In the genomic region with DNA sequence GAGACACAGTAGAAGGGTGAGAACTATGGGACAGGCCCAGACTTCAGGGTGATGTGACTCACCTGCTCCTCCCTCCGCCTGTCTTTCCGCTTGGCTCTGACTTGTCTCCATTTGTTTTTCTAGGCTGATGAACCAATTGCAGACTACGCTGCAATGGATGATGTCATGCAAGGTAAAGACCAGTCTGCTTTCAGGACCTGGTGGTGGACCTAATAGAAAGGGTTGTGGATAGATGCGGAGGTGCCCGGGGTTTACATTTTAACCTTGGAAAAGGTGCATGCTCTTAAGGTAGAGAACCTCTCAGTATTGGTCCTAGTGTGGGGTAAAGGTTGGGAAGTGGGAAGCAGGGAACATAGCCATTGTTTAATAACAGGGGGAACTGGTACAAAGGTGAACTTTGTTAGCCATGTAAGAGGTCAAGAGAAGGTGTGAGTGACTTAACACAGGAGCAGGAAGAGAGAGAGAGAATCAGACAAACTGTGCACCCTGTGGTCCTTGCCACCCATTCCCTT, we compare ENCODE assay signal across 29 mouse cellular contexts. TPM values are rescaled to one million over a fixed set of nuclear protein-coding genes. Genes with fewer than 3 reads are reported as not detected.
DNase-seq lines count a peak whose midpoint lies in the region; ATAC-seq and TF ChIP-seq lines count a peak whose summit lies in the region.
"Had no signal": no experiment of that assay in that cellular context is flagged by ENCODE, and none has a peak within 500 bp of the region (broad histone marks: within the 10 kb centered on the region; RNA-seq: fewer than 3 reads in every experiment).

No protein-coding gene starts in this region.

- TF ChIP-seq EP300 in liver, postnatal 0 days (IDR thresholded peaks at IDR 0.05; ENCODE audit: low read depth): peak; percentile 91

- no peaks in the 10 kb centered on the region for H3K27me3 ChIP-seq in kidney, postnatal 0 days (ENCODE audit: insufficient read depth, low read length)
- no peaks in the 10 kb centered on the region for H3K27me3 ChIP-seq in liver, postnatal 0 days (ENCODE audit: insufficient read depth, low read length)
- H3K27me3 ChIP-seq: embryonic facial prominence, embryonic 12.5 days; forebrain, embryonic 15.5 days; heart, embryonic 12.5 days; hindbrain, embryonic 13.5 days; midbrain, embryonic 13.5 days; neural tube, embryonic 13.5 days; stomach, embryonic 15.5 days had no signal

- DNase-seq in kidney, postnatal 0 days (ENCODE audit: low spot score): no peak
- no peak for DNase-seq in kidney, postnatal 14 days
- peak; percentile 52 for DNase-seq in urinary bladder, postnatal 14 days (ENCODE audit: low spot score)
- DNase-seq in urinary bladder, adult 2 months (ENCODE audit: low spot score): no peak
- DNase-seq in liver, postnatal 0 days: peak; percentile 50
- no peak for DNase-seq in layer of hippocampus, postnatal 36 days
- no peak for DNase-seq in cerebellum, postnatal 4 days (ENCODE audit: low spot score in 2 of 2)
- DNase-seq: adrenal gland, postnatal 10 days; B cell, adult 2 months; cerebellum, adult 8-10 months; cerebellum, postnatal 25 days; gastrocnemius, postnatal 25 days; heart, adult 18-20 months; heart, postnatal 4 days; lung, adult 2 months; lung, postnatal 10 days; right cerebral cortex, postnatal 14 days; thymus, adult 18-20 months; thymus, postnatal 25 days had no signal

- peaks cover 73% of the 10 kb centered on the region for H3K36me3 ChIP-seq in kidney, postnatal 0 days (ENCODE audit: insufficient read depth, low read length)
- peaks cover 76% of the 10 kb centered on the region for H3K36me3 ChIP-seq in liver, postnatal 0 days (replicated peaks; ENCODE audit: insufficient read depth, low read length)

- no peak for TF ChIP-seq CTCF in kidney, postnatal 0 days (IDR thresholded peaks at IDR 0.05; ENCODE audit: low read depth)
- no peak for TF ChIP-seq CTCF in liver, postnatal 0 days (IDR thresholded peaks at IDR 0.05; ENCODE audit: low read depth)

- no peaks in the 10 kb centered on the region for H3K4me1 ChIP-seq in kidney, postnatal 0 days (replicated peaks; ENCODE audit: insufficient read depth, low read length)
- peaks cover 10% of the 10 kb centered on the region; the same call in 1 of the 2 replicates for H3K4me1 ChIP-seq in liver, postnatal 0 days (ENCODE audit: insufficient read depth)
- H3K4me1 ChIP-seq: embryonic facial prominence, embryonic 12.5 days; forebrain, embryonic 15.5 days; heart, embryonic 12.5 days; hindbrain, embryonic 13.5 days; midbrain, embryonic 13.5 days; neural tube, embryonic 13.5 days; stomach, embryonic 15.5 days had no signal

- no peak overlapping the region for H3K27ac ChIP-seq in kidney, postnatal 0 days
- H3K27ac ChIP-seq in liver, postnatal 0 days (ENCODE audit: low read depth): peak overlapping the region; percentile 96
- H3K27ac ChIP-seq: embryonic facial prominence, embryonic 12.5 days; forebrain, embryonic 10.5 days; forebrain, embryonic 15.5 days; hindbrain, embryonic 13.5 days; macrophage; midbrain, embryonic 13.5 days; neural tube, embryonic 13.5 days; stomach, embryonic 15.5 days had no signal

- 90% methylated on average over 5 of the region's 5 CpGs for WGBS in kidney, postnatal 0 days
- 69% methylated on average over 5 of the region's 5 CpGs for WGBS in liver, postnatal 0 days (ENCODE audit: insufficient replicate concordance)

- H3K9ac ChIP-seq in kidney, postnatal 0 days (ENCODE audit: low read depth, low read length): no peak overlapping the region
- peak overlapping the region; percentile 51 for H3K9ac ChIP-seq in liver, postnatal 0 days (replicated peaks)
- H3K9ac ChIP-seq: embryonic facial prominence, embryonic 12.5 days; forebrain, embryonic 15.5 days; heart, embryonic 12.5 days; hindbrain, embryonic 13.5 days; midbrain, embryonic 13.5 days; neural tube, embryonic 13.5 days; stomach, embryonic 15.5 days had no signal

- H3K4me3 ChIP-seq in kidney, postnatal 0 days (replicated peaks; ENCODE audit: low read depth, low read length): no peak overlapping the region
- H3K4me3 ChIP-seq in liver, postnatal 0 days (ENCODE audit: low read depth, low read length): no peak overlapping the region
- H3K4me3 ChIP-seq: embryonic facial prominence, embryonic 12.5 days; forebrain, embryonic 10.5 days; forebrain, embryonic 15.5 days; heart, embryonic 12.5 days; hindbrain, embryonic 13.5 days; midbrain, embryonic 13.5 days; neural tube, embryonic 13.5 days; stomach, embryonic 15.5 days had no signal

- H3K9me3 ChIP-seq in kidney, postnatal 0 days (replicated peaks; ENCODE audit: low read length): no peaks in the 10 kb centered on the region
- no peaks in the 10 kb centered on the region for H3K9me3 ChIP-seq in liver, postnatal 0 days (ENCODE audit: low read length)
- H3K9me3 ChIP-seq: embryonic facial prominence, embryonic 12.5 days; forebrain, embryonic 10.5 days; forebrain, embryonic 15.5 days; heart, embryonic 12.5 days; hindbrain, embryonic 13.5 days; midbrain, embryonic 13.5 days; neural tube, embryonic 13.5 days; stomach, embryonic 15.5 days had no signal

- ATAC-seq in kidney, postnatal 0 days (replicated peaks; ENCODE audit: low FRiP score, low read depth): peak; percentile 27; the same call in 1 of the 2 replicates
- ATAC-seq in liver, postnatal 0 days: peak; percentile 93
- ATAC-seq: forebrain, embryonic 15.5 days; intestine, embryonic 16.5 days; midbrain, embryonic 13.5 days had no signal

- H3K4me2 ChIP-seq in kidney, postnatal 0 days (ENCODE audit: low read length): no peak overlapping the region
- H3K4me2 ChIP-seq in liver, postnatal 0 days (ENCODE audit: low read depth, low read length): no peak overlapping the region
- H3K4me2 ChIP-seq: embryonic facial prominence, embryonic 12.5 days; forebrain, embryonic 15.5 days; heart, embryonic 12.5 days; hindbrain, embryonic 13.5 days; midbrain, embryonic 13.5 days; neural tube, embryonic 13.5 days; stomach, embryonic 15.5 days had no signal

RNA-seq across cellular contexts. Expression of gene Rap1gap, which starts 11.6 kb away (rescaled TPM):
- 28.5 and 30.6 TPM in 2 replicates for polyA plus RNA-seq in kidney, postnatal 0 days (2015; fragmentation: Nextera tagmentation; extraction: Ambion mirVana)
- 51.1 and 66.6 TPM in 2 replicates for polyA plus RNA-seq in urinary bladder, adult 2 months (2012; rRNA removed)
- 12.8 and 15.6 TPM in 2 replicates for polyA plus RNA-seq in liver, postnatal 0 days (2015; fragmentation: Nextera tagmentation; extraction: Ambion mirVana)
- 100 to 1,000 TPM; 273 to 281 TPM for total RNA-seq in layer of hippocampus, postnatal 36 days (2021)

RNA-seq across cellular contexts. Expression of gene Usp48, which starts 59.3 kb away (rescaled TPM):
- 40.4 and 49.2 TPM in 2 replicates for polyA plus RNA-seq in kidney, postnatal 0 days (2015; fragmentation: Nextera tagmentation; extraction: Ambion mirVana)
- polyA plus RNA-seq in urinary bladder, adult 2 months (2012; rRNA removed): 75.9 and 80.7 TPM in 2 replicates
- 23.3 and 28.4 TPM in 2 replicates for polyA plus RNA-seq in liver, postnatal 0 days (2015; fragmentation: Nextera tagmentation; extraction: Ambion mirVana)
- 100 to 1,000 TPM; 128 to 141 TPM for total RNA-seq in layer of hippocampus, postnatal 36 days (2021)

Comparison
In these comparisons a context has a peak if more than half of its experiments do, and no peak if none do; other contexts are left out.
1. DNase-seq: peak in urinary bladder, postnatal 14 days (single experiment) and liver, postnatal 0 days (single experiment); none in kidney, postnatal 0 days (single experiment), kidney, postnatal 14 days (single experiment), urinary bladder, adult 2 months (single experiment), layer of hippocampus, postnatal 36 days (0 of 2) and cerebellum, postnatal 4 days (0 of 2).